Mouse (Mus musculus) intestine, embryonic 16.5 days (tissue): ENCODE results near the gene Dyrk1a. TPM values are rescaled to one million over a fixed set of nuclear protein-coding genes. Genes with fewer than 3 reads are reported as not detected.
A peak's percentile ranks its signal among the peaks of the same experiment; 100 is the strongest.

Experiments
- ATAC-seq: fragments of 200-750 bp; cut with Nextera tagmentation; 2 replicates; pipeline ENCODE4 v1.8.0; 2017; ENCODE audit warnings: moderate TSS enrichment, moderate library complexity
- H3K27ac ChIP-seq: fragments of 300-500 bp; sonication (generic); 2 replicates; pipeline ENCODE4 v1.5.1; 2014; ENCODE audit warnings: mild to moderate bottlenecking, low read length
- H3K27me3 ChIP-seq: fragments of 300-500 bp; sonication (generic); replicated peaks from 2 replicates; pipeline ENCODE4 v1.6.1; 2014; ENCODE audit warnings: low read length, control low read depth, mixed read lengths; ENCODE audit not compliant: control insufficient read depth, insufficient read depth
- H3K36me3 ChIP-seq: fragments of 300-500 bp; sonication (generic); 2 replicates; pipeline ENCODE4 v1.6.1; 2014; ENCODE audit warnings: low read length, control low read depth; ENCODE audit not compliant: control insufficient read depth, insufficient read depth
- H3K4me1 ChIP-seq: fragments of 300-500 bp; sonication (generic); 2 replicates; pipeline ENCODE4 v1.6.1; 2014; ENCODE audit warnings: low read length, control low read depth, mixed read lengths; ENCODE audit not compliant: control insufficient read depth, insufficient read depth
- H3K4me2 ChIP-seq: fragments of 300-500 bp; sonication (generic); 2 replicates; pipeline ENCODE4 v1.6.1; 2014; ENCODE audit warnings: low read depth, low read length, control low read depth
- H3K4me3 ChIP-seq: fragments of 300-500 bp; sonication (generic); 2 replicates; pipeline ENCODE4 v1.5.1; 2014; ENCODE audit warnings: mild to moderate bottlenecking, low read length
- H3K9ac ChIP-seq: fragments of 300-500 bp; sonication (generic); 2 replicates; pipeline ENCODE4 v1.6.1; 2014; ENCODE audit warnings: low read depth, low read length
- H3K9me3 ChIP-seq: fragments of 300-500 bp; sonication (generic); 2 replicates; pipeline ENCODE4 v1.6.1; 2016; ENCODE audit warnings: low read length, control low read depth; ENCODE audit not compliant: control insufficient read depth
- WGBS: fragments of 180-500 bp; shearing (Covaris S2); extraction: QIAGEN DNeasy Blood & Tissue Kit; methylation state at CpG from one replicate; pipeline ENCODE4 v1.1.7; 2014; 5-methylcytosine and 5-hydroxymethylcytosine counted together
- polyA plus RNA-seq: library from polyadenylated mRNA; unstranded; fragments of >200 nt; fragmentation: Nextera tagmentation; extraction: Ambion mirVana; gene quantifications from 2 replicates; pipeline ENCODE4 v1.2.1, GENCODE M21; 2015

Gene Dyrk1a
- polyA plus RNA-seq, 1 experiment from 2014 or later, result 7.3 TPM

GRCm38 (mm10) chr16:94551934-94552333 lies 17.9 kb upstream of the Dyrk1a start:
- no peaks in the 10 kb centered on the region for H3K27me3 ChIP-seq
- H3K4me2 ChIP-seq, result no peak overlapping the region
- no peak for ATAC-seq
- H3K36me3 ChIP-seq, result no peaks in the 10 kb centered on the region
- H3K4me3 ChIP-seq, result no peak overlapping the region
- no peak overlapping the region for H3K9ac ChIP-seq
- H3K9me3 ChIP-seq, result no peaks in the 10 kb centered on the region
- H3K4me1 ChIP-seq, result no peaks in the 10 kb centered on the region
- no peak overlapping the region for H3K27ac ChIP-seq

GRCm38 (mm10) chr16:94555346-94555745 lies 14.5 kb upstream of the Dyrk1a start:
- WGBS, result 72% methylated on average over 7 of the region's 7 CpGs
- Histone ChIP-seq H3K27ac (no peak overlapping the region), H3K9me3 (no peaks in the 10 kb centered on the region), H3K4me3 (no peak overlapping the region), H3K36me3 (no peaks in the 10 kb centered on the region), H3K4me1 (peaks cover 8% of the 10 kb centered on the region), H3K9ac (no peak overlapping the region), H3K27me3 (no peaks in the 10 kb centered on the region), H3K4me2 (no peak overlapping the region)
- ATAC-seq, result no peak

GRCm38 (mm10) chr16:94556228-94556627 lies 13.6 kb upstream of the Dyrk1a start:
- H3K9me3 ChIP-seq, result no peaks in the 10 kb centered on the region
- no peak overlapping the region for H3K9ac ChIP-seq
- H3K4me2 ChIP-seq, result no peak overlapping the region
- H3K36me3 ChIP-seq, result no peaks in the 10 kb centered on the region
- peaks cover 10% of the 10 kb centered on the region for H3K4me1 ChIP-seq
- H3K27me3 ChIP-seq, result no peaks in the 10 kb centered on the region
- no peak overlapping the region for H3K27ac ChIP-seq
- no peak for ATAC-seq
- H3K4me3 ChIP-seq, result no peak overlapping the region
- 74% methylated on average over 5 of the region's 5 CpGs for WGBS

GRCm38 (mm10) chr16:94559282-94559681 lies 10.5 kb upstream of the Dyrk1a start:
- Histone ChIP-seq H3K4me3 (no peak overlapping the region), H3K9ac (no peak overlapping the region), H3K27ac (peak overlapping the region; percentile 46; the same call in 1 of the 2 replicates), H3K36me3 (no peaks in the 10 kb centered on the region), H3K9me3 (no peaks in the 10 kb centered on the region), H3K4me2 (no peak overlapping the region), H3K4me1 (peaks cover 10% of the 10 kb centered on the region), H3K27me3 (no peaks in the 10 kb centered on the region)
- ATAC-seq, result no peak
- WGBS, result 39% methylated on average over 7 of the region's 7 CpGs

- peak overlapping the region; percentile 46; the same call in 1 of the 2 replicates for H3K27ac ChIP-seq
Measured at GRCm38 (mm10) chr16:94559782-94560181, 10.0 kb upstream of the Dyrk1a start.

GRCm38 (mm10) chr16:94560618-94561017 lies 9.2 kb upstream of the Dyrk1a start:
- Histone ChIP-seq H3K27ac (no peak overlapping the region), H3K27me3 (no peaks in the 10 kb centered on the region), H3K4me1 (peaks cover 10% of the 10 kb centered on the region), H3K4me2 (no peak overlapping the region), H3K9me3 (no peaks in the 10 kb centered on the region), H3K36me3 (no peaks in the 10 kb centered on the region), H3K9ac (no peak overlapping the region), H3K4me3 (no peak overlapping the region)
- 0 out of 2 replicates have a peak, but pooled peaks have one; percentile 14 for ATAC-seq
- WGBS, result 64% methylated on average over 5 of the region's 5 CpGs

More at GRCm38 (mm10) chr16:94559782-94560181, 10.0 kb upstream of the Dyrk1a start:
- no peaks in the 10 kb centered on the region for H3K9me3 ChIP-seq
- H3K4me2 ChIP-seq, result 0 out of 2 replicates have a peak overlapping the region, but pooled peaks have one; percentile 8
- no peaks in the 10 kb centered on the region for H3K36me3 ChIP-seq
- 56% methylated on average over 7 of the region's 7 CpGs for WGBS
- H3K27me3 ChIP-seq, result no peaks in the 10 kb centered on the region
- 0 out of 2 replicates have a peak, but pooled peaks have one; percentile 36 for ATAC-seq
- H3K4me3 ChIP-seq, result no peak overlapping the region
- H3K9ac ChIP-seq, result no peak overlapping the region
- peaks cover 10% of the 10 kb centered on the region for H3K4me1 ChIP-seq

- H3K27me3 ChIP-seq, result no peaks in the 10 kb centered on the region
- peaks cover 6% of the 10 kb centered on the region; the same call in 1 of the 2 replicates for H3K4me1 ChIP-seq
- no peaks in the 10 kb centered on the region for H3K9me3 ChIP-seq
- H3K27ac ChIP-seq, result no peak overlapping the region; the same call in 1 of the 2 replicates
- ATAC-seq, result no peak
- 35% methylated on average over 8 of the region's 8 CpGs for WGBS
- H3K36me3 ChIP-seq, result no peaks in the 10 kb centered on the region
- no peak overlapping the region for H3K4me2 ChIP-seq
- H3K4me3 ChIP-seq, result no peak overlapping the region
- H3K9ac ChIP-seq, result no peak overlapping the region
Measured at GRCm38 (mm10) chr16:94566124-94566523, 3.7 kb upstream of the Dyrk1a start.

- 89% methylated on average over 11 of the region's 11 CpGs for WGBS
Measured at GRCm38 (mm10) chr16:94566834-94567585, 2.8 kb upstream of the Dyrk1a start.

GRCm38 (mm10) chr16:94567751-94568150 lies 2.1 kb upstream of the Dyrk1a start:
- Histone ChIP-seq H3K9ac (no peak overlapping the region), H3K4me1 (peaks cover 17% of the 10 kb centered on the region), H3K4me2 (no peak overlapping the region), H3K9me3 (no peaks in the 10 kb centered on the region), H3K27ac (0 out of 2 replicates have a peak overlapping the region, but pooled peaks have one; percentile 6), H3K4me3 (no peak overlapping the region), H3K36me3 (no peaks in the 10 kb centered on the region), H3K27me3 (no peaks in the 10 kb centered on the region)
- 77% methylated on average over 5 of the region's 5 CpGs for WGBS
- ATAC-seq, result no peak

More at GRCm38 (mm10) chr16:94566834-94567585, 2.8 kb upstream of the Dyrk1a start:
- H3K27me3 ChIP-seq, result no peaks in the 10 kb centered on the region
- H3K4me3 ChIP-seq, result no peak overlapping the region
- no peaks in the 10 kb centered on the region for H3K36me3 ChIP-seq
- H3K4me1 ChIP-seq, result peaks cover 12% of the 10 kb centered on the region
- H3K27ac ChIP-seq, result no peak overlapping the region
- H3K9me3 ChIP-seq, result no peaks in the 10 kb centered on the region
- ATAC-seq, result no peak
- no peak overlapping the region for H3K9ac ChIP-seq
- no peak overlapping the region for H3K4me2 ChIP-seq
